In genomic region chr10:67598590-67599047, GRCm38 (mm10) we compare ENCODE assay signal across 17 mouse cellular contexts. TPM values are rescaled to one million over a fixed set of nuclear protein-coding genes. Genes with fewer than 3 reads are reported as not detected.
DNase-seq lines count a peak whose midpoint lies in the region; ATAC-seq and TF ChIP-seq lines count a peak whose summit lies in the region.
"Had no signal": no experiment of that assay in that cellular context is flagged by ENCODE, and none has a peak within 500 bp of the region (broad histone marks: within the 10 kb centered on the region; RNA-seq: fewer than 3 reads in every experiment).

No protein-coding gene starts in this region.

- TF ChIP-seq CTCF in layer of hippocampus, adult 2 months (conservative IDR thresholded peaks at IDR 0.05) = no peak
- TF ChIP-seq CTCF in CH12.LX (conservative IDR thresholded peaks at IDR 0.05 in 1 of 2, IDR thresholded peaks at IDR 0.05 in 1 of 2; ENCODE audit: low read depth in 2 of 2, low read length in 2 of 2) = no peak

- no peaks in the 10 kb centered on the region for H3K27me3 ChIP-seq in CH12.LX (replicated peaks)
- H3K27me3 ChIP-seq: heart, embryonic 13.5 days; neural tube, embryonic 12.5 days had no signal

- in situ Hi-C loops in CH12.LX (cut with MboI; ENCODE audit: low pct_ligation_motif_present, low pct_unique_long_range_greater_than_20kb, low sequenced_read_pairs) = no loop called here

- 0 out of 2 replicates have a peak overlapping the region, but pooled peaks have one; percentile 11 for H3K9ac ChIP-seq in CH12.LX (ENCODE audit: insufficient read depth, low read depth)
- H3K9ac ChIP-seq: heart, embryonic 13.5 days; neural tube, embryonic 12.5 days had no signal

- TF ChIP-seq RAD21 in CH12.LX (IDR thresholded peaks at IDR 0.05; ENCODE audit: low read depth, low read length) = no peak

- H3K4me3 ChIP-seq in layer of hippocampus, adult 2 months = no peak overlapping the region
- H3K4me3 ChIP-seq in CH12.LX (replicated peaks in 1 of 3; ENCODE audit: low read depth in 2 of 3, low read length in 2 of 3, poor library complexity in 1 of 3) = no peak overlapping the region
- H3K4me3 ChIP-seq: gastrocnemius, adult 2 months; heart, embryonic 13.5 days; hindbrain, embryonic 10.5 days; neural tube, embryonic 12.5 days had no signal

- TF ChIP-seq POLR2A in CH12.LX (IDR thresholded peaks at IDR 0.05; ENCODE audit: low read depth, low read length) = no peak

- peaks cover 16 to 39% of the 10 kb centered on the region in 2 experiments for H3K4me1 ChIP-seq in CH12.LX (ENCODE audit: control insufficient read depth in 1 of 2, insufficient read depth in 2 of 2)
- H3K4me1 ChIP-seq: hindbrain, embryonic 10.5 days; neural tube, embryonic 12.5 days had no signal

- H3K79me2 ChIP-seq in CH12.LX (replicated peaks; ENCODE audit: control insufficient read depth, extremely low read depth, insufficient read depth, poor library complexity, severe bottlenecking) = no peaks in the 10 kb centered on the region

- no peaks in the 10 kb centered on the region for H3K36me3 ChIP-seq in CH12.LX (replicated peaks in 1 of 2; ENCODE audit: control insufficient read depth in 1 of 2, insufficient read depth in 1 of 2, low read length in 1 of 2)
- H3K36me3 ChIP-seq: G1E; heart, embryonic 13.5 days; hindbrain, embryonic 10.5 days; neural tube, embryonic 12.5 days had no signal

- peak overlapping the region; percentile 65; the same call in 1 of the 2 replicates for H3K4me2 ChIP-seq in CH12.LX (ENCODE audit: insufficient read depth, low read depth, poor library complexity, severe bottlenecking)
- H3K4me2 ChIP-seq: heart, embryonic 13.5 days; neural tube, embryonic 12.5 days had no signal

- no peak overlapping the region for H3K27ac ChIP-seq in layer of hippocampus, adult 2 months
- no peak overlapping the region; the same call in 1 of the 2 replicates for H3K27ac ChIP-seq in CH12.LX (ENCODE audit: insufficient read depth, low read depth)
- H3K27ac ChIP-seq: gastrocnemius, adult 2 months; heart, embryonic 13.5 days; hindbrain, embryonic 10.5 days; neural tube, embryonic 12.5 days had no signal

- peak; percentile 70 to 80 for ATAC-seq in hematopoietic stem cell, adult 5-6 weeks (replicated peaks in 1 of 2; ENCODE audit: insufficient read depth in 1 of 2, low FRiP score in 2 of 2, low TSS enrichment in 1 of 2, low read depth in 1 of 2, poor library complexity in 2 of 2, severe bottlenecking in 2 of 2)
- ATAC-seq in monocyte, adult 5-6 weeks (replicated peaks; ENCODE audit: insufficient number of reproducible peaks, low FRiP score, low TSS enrichment, poor library complexity, severe bottlenecking) = peak; percentile 91
- ATAC-seq: forebrain, embryonic 14.5 days; inflammation-experienced regulatory T-cells, adult 6 months had no signal

- no peaks in the 10 kb centered on the region for H3K9me3 ChIP-seq in CH12.LX (replicated peaks; ENCODE audit: low read length)
- H3K9me3 ChIP-seq: G1E; heart, embryonic 13.5 days; hindbrain, embryonic 10.5 days; neural tube, embryonic 12.5 days had no signal

- peak; percentile 9 for DNase-seq in layer of hippocampus, adult 9-11 months
- no peak for DNase-seq in layer of hippocampus, adult 2 months (ENCODE audit: low spot score in 2 of 2)
- DNase-seq in CH12.LX (ENCODE audit: extremely low read depth) = peak; percentile 79
- DNase-seq in cerebellum, postnatal 36 days = no peak
- no peak for DNase-seq in right cerebral cortex, postnatal 14 days
- DNase-seq: adrenal gland, adult 8-10 months; cerebellum, adult 2 months; gastrocnemius, adult 2 months; thymus, postnatal 36 days had no signal

- dilution Hi-C loops in CH12.LX (cut with MboI; ENCODE audit: extremely low pct_ligation_motif_present, extremely low pct_unique_long_range_greater_than_20kb, low sequenced_read_pairs) = no loop called here

- peak; percentile 95 for TF ChIP-seq EP300 in CH12.LX (IDR thresholded peaks at IDR 0.05; ENCODE audit: low read length)

TF ChIP-seq in CH12.LX, 34 proteins besides CTCF, POLR2A, EP300 and RAD21:
- TF ChIP-seq MAZ (IDR thresholded peaks at IDR 0.05; ENCODE audit: low read depth, low read length) (0 out of 2 replicates have a peak, but pooled peaks have one; percentile 37), PAX5 (IDR thresholded peaks at IDR 0.05; ENCODE audit: low read length) (no peak), TBP (conservative IDR thresholded peaks at IDR 0.05; ENCODE audit: low read depth, low read length) (0 out of 2 replicates have a peak, but pooled peaks have one; percentile 55), SIN3A (IDR thresholded peaks at IDR 0.05; ENCODE audit: low read length) (no peak), NRF1 (IDR thresholded peaks at IDR 0.05; ENCODE audit: low read depth, low read length) (no peak), UBTF (IDR thresholded peaks at IDR 0.05; ENCODE audit: low read depth, low read length) (no peak), ETS1 (conservative IDR thresholded peaks at IDR 0.05; ENCODE audit: low read depth, low read length) (peak; percentile 89), ZC3H11A (IDR thresholded peaks at IDR 0.05; ENCODE audit: low read depth, low read length) (no peak), TCF12 (IDR thresholded peaks at IDR 0.05; ENCODE audit: low read depth, low read length) (peak; percentile 25; the same call in 1 of the 2 replicates), E2F4 (IDR thresholded peaks at IDR 0.05; ENCODE audit: insufficient replicate concordance, low read depth, low read length) (no peak), GABPA (IDR thresholded peaks at IDR 0.05; ENCODE audit: insufficient replicate concordance, low read depth, low read length) (no peak), ZKSCAN1 (IDR thresholded peaks at IDR 0.05; ENCODE audit: borderline replicate concordance, low read depth, low read length) (no peak), CHD2 (IDR thresholded peaks at IDR 0.05; ENCODE audit: low read length) (peak; percentile 32; the same call in 1 of the 2 replicates), MEF2A (IDR thresholded peaks at IDR 0.05; ENCODE audit: borderline replicate concordance, low read depth, low read length) (peak; percentile 92), MAX (IDR thresholded peaks at IDR 0.05; ENCODE audit: low read length) (peak; percentile 54; the same call in 1 of the 2 replicates), CHD1 (IDR thresholded peaks at IDR 0.05; ENCODE audit: low read depth, low read length) (no peak), ELF1 (IDR thresholded peaks at IDR 0.05; ENCODE audit: low read depth, low read length) (no peak), USF2 (conservative IDR thresholded peaks at IDR 0.05; ENCODE audit: low read depth, low read length) (no peak), USF1 (IDR thresholded peaks at IDR 0.05; ENCODE audit: low read depth, low read length) (no peak), MAFK (IDR thresholded peaks at IDR 0.05; ENCODE audit: insufficient replicate concordance, low read length) (no peak), JUND (conservative IDR thresholded peaks at IDR 0.05; ENCODE audit: low read depth, low read length) (peak; percentile 94), POLR2AphosphoS2 (IDR thresholded peaks at IDR 0.05; ENCODE audit: low read depth, low read length) (no peak), HCFC1 (IDR thresholded peaks at IDR 0.05; ENCODE audit: low read depth, low read length) (peak; percentile 79), KAT2A (IDR thresholded peaks at IDR 0.05; ENCODE audit: insufficient replicate concordance, low read length) (0 out of 2 replicates have a peak, but pooled peaks have one; percentile 29), MXI1 (IDR thresholded peaks at IDR 0.05; ENCODE audit: low read depth, low read length) (no peak), RCOR1 (conservative IDR thresholded peaks at IDR 0.05; ENCODE audit: low read depth, low read length) (peak; percentile 42; the same call in 1 of the 2 replicates), IRF4 (IDR thresholded peaks at IDR 0.05; ENCODE audit: low read depth, low read length) (peak; percentile 91), MYC (IDR thresholded peaks at IDR 0.05; ENCODE audit: low read depth, low read length) (peak; percentile 74; the same call in 1 of the 2 replicates), NELFE (IDR thresholded peaks at IDR 0.05; ENCODE audit: low read depth, low read length) (no peak), SMC3 (IDR thresholded peaks at IDR 0.05; ENCODE audit: low read depth, low read length) (peak; percentile 17; the same call in 1 of the 2 replicates), ZNF384 (IDR thresholded peaks at IDR 0.05; ENCODE audit: low read depth, low read length) (peak; percentile 75), ZMIZ1 (IDR thresholded peaks at IDR 0.05; ENCODE audit: low read depth, low read length) (no peak), JUN (IDR thresholded peaks at IDR 0.05; ENCODE audit: insufficient read depth, low read depth, low read length) (peak; percentile 85), BHLHE40 (IDR thresholded peaks at IDR 0.05; ENCODE audit: low read depth, low read length) (peak; percentile 49)

RNA-seq across cellular contexts. Expression of gene Ado, which starts 49.9 kb away (rescaled TPM):
- total RNA-seq in layer of hippocampus, adult 2 months (2021) = 10 to 100 TPM; 32.9 to 34.1 TPM
- 14.6 and 14.8 TPM in 2 replicates for total RNA-seq in CH12.LX (2012; rRNA removed)
- 11.2 and 12.3 TPM in 2 replicates for total RNA-seq in CH12.LX (2014; rRNA removed)
- 9.1 and 10.3 TPM in 2 replicates for polyA plus RNA-seq in CH12.LX (2012; ENCODE audit: insufficient read length, low read depth)
- total RNA-seq in hematopoietic stem cell, adult 5-6 weeks (2017) = 17.7 and 21.4 TPM in 2 replicates
- 9.8 to 11.6 TPM (median 11.4 TPM) in 3 replicates for total RNA-seq in monocyte, adult 5-6 weeks (2017)

Comparison
In these comparisons a context has a peak if more than half of its experiments do, and no peak if none do; other contexts are left out.
1. DNase-seq: peak in layer of hippocampus, adult 9-11 months (single experiment) and CH12.LX (single experiment); none in layer of hippocampus, adult 2 months (0 of 2), cerebellum, postnatal 36 days (0 of 2) and right cerebral cortex, postnatal 14 days (single experiment).